Mouse (Mus musculus): ENCODE results near the gene F5. TPM values are rescaled to one million over a fixed set of nuclear protein-coding genes. Genes with fewer than 3 reads are reported as not detected.
"Not testable (repeated sequence)": the region's sequence is repeated elsewhere in the genome, so short reads cannot be mapped to it uniquely, and the experiment has no call there.

F5 gene
- polyA plus RNA-seq, 1 experiment from 2014 or later: 0.95 TPM

DNA sequence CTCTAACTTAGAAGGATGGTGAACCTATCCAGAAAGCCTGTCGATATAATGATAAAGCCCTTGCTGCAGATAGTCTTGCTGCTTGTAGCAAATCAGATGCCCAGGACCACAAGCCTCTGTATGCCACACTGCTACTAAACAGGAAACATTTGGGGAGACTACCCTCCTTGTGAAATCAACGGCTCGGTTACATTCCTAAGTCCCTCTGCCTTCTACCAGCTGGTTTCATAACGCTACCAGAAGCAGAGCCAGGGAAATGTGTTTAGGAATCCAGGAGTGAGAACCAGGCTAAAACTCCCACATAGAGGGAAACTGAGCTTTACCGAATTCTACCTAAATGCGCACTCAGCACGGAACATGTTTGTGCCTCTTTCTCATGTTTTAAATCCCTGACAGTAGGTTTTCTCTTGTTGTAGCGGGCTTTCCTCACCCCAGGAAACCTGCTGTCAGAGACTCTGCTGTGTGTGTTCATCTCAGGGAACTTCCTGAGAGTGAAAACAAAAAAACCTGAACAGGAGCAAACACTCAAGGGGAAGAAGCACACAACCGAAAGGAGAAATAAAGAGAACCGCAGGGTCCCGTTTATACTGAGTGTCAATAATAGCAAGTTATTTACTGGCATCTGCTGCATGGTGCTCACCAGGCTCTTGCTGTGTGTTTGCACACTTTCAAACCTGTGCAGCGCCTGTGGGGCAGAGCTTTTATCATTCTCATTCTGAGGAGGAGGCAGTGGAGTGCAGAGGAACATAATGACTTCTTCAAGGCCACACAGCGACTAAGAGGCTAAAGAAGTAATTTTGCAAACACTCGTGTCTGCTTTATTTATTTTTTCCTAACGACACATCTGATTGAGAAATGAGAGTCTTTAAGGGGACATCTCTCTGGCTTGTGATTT is 66.4 kb downstream of the F5 start:
- no peak overlapping the region for H3K27ac ChIP-seq
- 0 out of 2 replicates have a peak, but pooled peaks cover 6% of the 10 kb centered on the region for H3K4me1 ChIP-seq
- no peaks in the 10 kb centered on the region for H3K36me3 ChIP-seq
- no peaks in the 10 kb centered on the region for H3K9me3 ChIP-seq
- H3K4me3 ChIP-seq: peak overlapping the region; percentile 25; the same call in 1 of the 2 replicates
- DNase-seq (ENCODE audit: low spot score): no peak
- 36% methylated on average over 15 of the region's 15 CpGs for WGBS
- no peaks in the 10 kb centered on the region for H3K27me3 ChIP-seq (ENCODE audit: insufficient read depth, poor library complexity, severe bottlenecking)

DNA sequence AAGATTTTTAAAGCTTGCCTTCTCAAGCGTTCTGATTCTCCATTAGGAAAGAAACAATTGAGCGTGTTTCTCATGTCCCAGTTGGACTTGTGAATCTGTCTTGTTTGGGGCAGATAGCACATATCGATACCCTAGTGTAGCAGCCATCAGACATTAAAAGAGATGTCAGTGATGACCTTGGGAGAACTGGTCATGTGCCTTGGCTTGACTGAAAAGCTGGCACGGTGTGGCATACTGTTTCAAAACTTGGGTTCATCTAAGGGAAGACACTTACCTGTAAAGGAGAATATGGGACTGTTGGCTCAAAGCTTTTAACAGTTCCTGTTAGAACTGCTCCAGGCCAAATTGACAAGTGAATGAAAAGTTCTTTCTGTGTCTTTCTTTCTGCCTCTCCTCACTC is 68.6 kb downstream of the F5 start:
- Histone ChIP-seq H3K4me1 (0 out of 2 replicates have a peak, but pooled peaks cover 6% of the 10 kb centered on the region), H3K27ac (no peak overlapping the region), H3K36me3 (no peaks in the 10 kb centered on the region), H3K9me3 (no peaks in the 10 kb centered on the region), H3K27me3 (ENCODE audit: insufficient read depth, poor library complexity, severe bottlenecking) (no peaks in the 10 kb centered on the region), H3K4me3 (no peak overlapping the region)
- 83% methylated on average over 4 of the region's 4 CpGs for WGBS
- no peak for DNase-seq (ENCODE audit: low spot score)

DNA sequence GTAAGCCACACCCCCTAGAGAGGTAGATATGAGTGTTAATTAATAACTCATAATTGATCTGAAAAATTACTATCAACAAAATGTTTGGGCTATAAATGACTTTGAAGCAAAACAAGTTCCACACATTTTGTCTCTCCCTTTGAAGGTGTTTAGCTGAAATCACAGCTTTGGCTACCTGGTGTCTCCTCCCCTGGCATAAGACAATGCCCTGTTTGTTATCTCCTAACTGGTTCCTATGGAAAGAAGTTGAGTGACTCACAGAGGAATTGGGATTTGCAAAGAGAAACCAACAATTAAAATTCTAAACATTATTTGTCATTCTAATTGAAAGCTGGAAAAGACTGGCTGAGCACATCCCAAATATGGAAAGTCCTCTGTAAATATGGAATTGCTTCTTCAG is 71.5 kb downstream of the F5 start:
- Histone ChIP-seq H3K27me3 (ENCODE audit: insufficient read depth, poor library complexity, severe bottlenecking) (no peaks in the 10 kb centered on the region), H3K9me3 (no peaks in the 10 kb centered on the region), H3K27ac (no peak overlapping the region), H3K4me1 (no peaks in the 10 kb centered on the region), H3K4me3 (no peak overlapping the region), H3K36me3 (no peaks in the 10 kb centered on the region)
- DNase-seq (ENCODE audit: low spot score): no peak

DNA sequence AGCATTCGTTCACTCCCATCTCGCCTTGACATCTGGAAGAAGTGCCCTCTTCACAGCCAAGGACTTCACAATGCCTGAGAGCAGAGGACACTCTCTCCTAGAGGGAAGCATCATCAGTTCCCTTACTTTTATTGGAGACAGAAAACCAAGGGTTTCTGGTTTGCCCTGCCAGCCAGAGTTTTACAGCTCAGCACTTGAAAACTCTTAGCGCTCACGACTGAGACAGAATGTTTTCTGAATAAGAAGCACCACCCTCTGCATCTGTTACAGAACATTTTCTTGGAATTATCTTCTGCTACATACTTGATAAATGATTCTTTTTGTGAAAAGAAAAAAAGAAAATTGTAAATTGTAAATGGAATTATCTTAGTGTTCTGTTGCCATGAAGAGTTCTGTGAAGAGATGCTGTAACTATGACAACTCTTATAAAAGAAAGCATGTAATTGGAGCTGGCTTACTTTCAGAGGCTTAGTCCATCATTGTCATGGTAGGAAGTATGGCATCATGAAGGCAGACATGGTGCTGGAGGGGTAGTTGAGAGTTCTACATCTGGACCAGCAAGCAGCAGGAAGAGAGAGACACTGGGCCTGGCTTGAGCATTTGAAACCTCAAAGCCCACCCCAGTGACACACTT is 80.4 kb downstream of the F5 start:
- H3K9me3 ChIP-seq; H3K36me3 ChIP-seq; H3K4me3 ChIP-seq; H3K27ac ChIP-seq; H3K27me3 ChIP-seq (ENCODE audit: insufficient read depth, poor library complexity, severe bottlenecking); DNase-seq (ENCODE audit: low spot score); H3K4me1 ChIP-seq: not testable (repeated sequence)
- 87% methylated on average over 2 of the region's 4 CpGs for WGBS

DNA sequence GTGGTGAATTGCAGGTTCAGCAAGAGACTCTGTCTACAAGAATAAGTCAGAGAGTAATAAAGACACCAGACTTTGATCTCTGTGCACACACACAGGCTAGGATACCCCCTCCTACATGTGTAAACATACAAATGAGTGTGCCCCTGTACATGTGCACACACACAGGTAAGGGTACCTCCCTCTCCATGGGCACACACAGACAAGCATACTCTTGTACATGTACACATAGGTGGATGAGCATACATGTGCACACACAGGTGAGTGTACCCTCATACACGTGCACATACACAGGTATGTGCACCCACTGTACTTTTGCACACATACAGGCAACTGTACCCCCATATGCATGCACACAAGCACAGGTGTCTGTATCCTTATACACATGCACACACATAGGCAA is 81.8 kb downstream of the F5 start:
- H3K27ac ChIP-seq: no peak overlapping the region
- 53% methylated on average over 1 of the region's 1 CpGs for WGBS
- H3K36me3 ChIP-seq: no peaks in the 10 kb centered on the region

DNA sequence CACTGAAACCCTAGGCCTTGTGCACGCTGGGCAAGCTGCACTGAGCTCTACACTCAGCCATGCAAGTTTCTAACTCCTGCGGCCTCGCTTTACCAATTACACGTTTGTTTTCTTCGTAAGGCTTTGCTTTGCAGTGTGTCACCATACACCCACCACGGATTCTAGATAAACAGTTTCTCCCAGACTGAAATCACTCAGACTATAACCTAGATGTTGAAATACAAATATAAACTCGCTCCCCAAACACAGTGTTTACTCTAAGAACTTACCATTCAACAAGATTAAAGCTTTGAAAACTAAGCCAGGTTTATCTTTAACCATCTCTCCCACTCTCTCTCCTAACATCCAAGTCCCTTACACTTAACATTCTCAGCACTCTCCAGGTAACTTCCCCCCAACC is 83.4 kb downstream of the F5 start:
- H3K27me3 ChIP-seq (ENCODE audit: insufficient read depth, poor library complexity, severe bottlenecking): no peaks in the 10 kb centered on the region
- H3K4me1 ChIP-seq: no peaks in the 10 kb centered on the region
- no peaks in the 10 kb centered on the region for H3K9me3 ChIP-seq
- no peaks in the 10 kb centered on the region for H3K36me3 ChIP-seq
- no peak overlapping the region for H3K4me3 ChIP-seq
- H3K27ac ChIP-seq: no peak overlapping the region
- WGBS: 55% methylated on average over 7 of the region's 7 CpGs
- no peak for DNase-seq (ENCODE audit: low spot score)

More for the DNA sequence above, 81.8 kb downstream of the F5 start:
- Histone ChIP-seq H3K9me3 (no peaks in the 10 kb centered on the region), H3K4me3 (no peak overlapping the region), H3K27me3 (ENCODE audit: insufficient read depth, poor library complexity, severe bottlenecking) (no peaks in the 10 kb centered on the region), H3K4me1 (no peaks in the 10 kb centered on the region)
- DNase-seq (ENCODE audit: low spot score): no peak

DNA sequence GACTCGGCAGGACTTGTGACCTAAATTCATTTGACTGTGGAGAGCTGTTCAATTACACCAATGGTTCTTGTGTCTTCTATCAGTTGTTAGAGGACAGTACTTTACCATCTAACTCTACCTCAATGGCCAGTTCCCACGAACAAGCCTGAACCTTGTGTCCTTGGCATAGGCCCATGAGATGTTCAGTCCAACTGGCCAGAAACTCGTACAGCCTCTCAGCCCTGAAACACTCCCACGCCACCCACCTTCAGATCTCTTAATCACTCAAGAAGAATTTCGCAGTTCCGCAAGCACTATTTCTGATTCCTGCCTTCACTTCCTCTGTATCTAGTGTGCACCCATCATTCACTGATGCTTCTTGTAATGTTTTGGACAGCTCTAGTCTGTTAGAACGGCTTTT is 84.4 kb downstream of the F5 start:
- Histone ChIP-seq H3K4me1 (no peaks in the 10 kb centered on the region), H3K36me3 (no peaks in the 10 kb centered on the region), H3K4me3 (no peak overlapping the region), H3K27ac (no peak overlapping the region), H3K27me3 (ENCODE audit: insufficient read depth, poor library complexity, severe bottlenecking) (no peaks in the 10 kb centered on the region), H3K9me3 (no peaks in the 10 kb centered on the region)
- DNase-seq (ENCODE audit: low spot score): no peak
- 61% methylated on average over 7 of the region's 7 CpGs for WGBS

DNA sequence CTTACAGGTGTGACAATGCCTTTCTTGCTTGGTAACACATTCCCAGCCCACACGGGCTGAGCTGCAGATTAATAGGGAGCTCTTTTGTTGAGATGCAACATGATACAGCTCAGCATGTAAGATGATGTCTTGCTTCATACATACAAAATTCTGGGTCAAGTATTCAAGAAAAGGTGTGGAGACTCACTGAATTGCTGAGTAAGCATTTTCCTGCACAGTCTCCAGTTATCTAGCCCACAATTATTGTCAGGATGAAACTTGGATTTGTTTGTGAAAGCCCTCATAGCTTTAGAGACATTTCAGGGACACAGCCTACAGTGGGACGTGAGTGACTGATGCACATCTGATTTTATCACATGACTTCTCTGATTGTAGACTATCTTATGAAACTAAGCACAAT is 89.9 kb downstream of the F5 start:
- H3K4me1 ChIP-seq: no peaks in the 10 kb centered on the region
- no peaks in the 10 kb centered on the region for H3K36me3 ChIP-seq
- no peaks in the 10 kb centered on the region for H3K9me3 ChIP-seq
- no peak overlapping the region for H3K27ac ChIP-seq
- H3K27me3 ChIP-seq (ENCODE audit: insufficient read depth, poor library complexity, severe bottlenecking): no peaks in the 10 kb centered on the region
- 79% methylated on average over 2 of the region's 2 CpGs for WGBS
- H3K4me3 ChIP-seq: no peak overlapping the region
- no peak for DNase-seq (ENCODE audit: low spot score)

DNA sequence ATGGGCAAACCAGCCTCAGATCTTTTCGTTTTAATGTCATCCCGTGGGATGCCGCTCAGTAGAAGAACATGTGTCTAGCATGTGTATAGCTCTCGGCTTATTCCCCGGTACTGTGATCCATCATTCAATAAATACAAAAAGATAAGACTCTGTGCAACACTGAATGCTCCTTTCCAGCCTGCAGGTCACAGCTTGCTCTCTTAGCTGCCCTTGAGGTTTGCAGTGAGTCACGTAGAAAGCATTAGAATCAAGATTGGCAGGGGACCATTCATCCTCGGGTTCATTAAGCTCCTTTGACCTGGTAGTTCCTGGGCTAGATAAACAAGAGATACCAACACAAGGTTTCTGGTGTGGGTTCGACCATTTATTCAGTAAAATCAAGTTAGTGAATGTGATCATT is 91.2 kb downstream of the F5 start:
- Histone ChIP-seq H3K36me3 (no peaks in the 10 kb centered on the region), H3K9me3 (no peaks in the 10 kb centered on the region), H3K27ac (no peak overlapping the region), H3K27me3 (ENCODE audit: insufficient read depth, poor library complexity, severe bottlenecking) (no peaks in the 10 kb centered on the region), H3K4me3 (no peak overlapping the region), H3K4me1 (peaks cover 3% of the 10 kb centered on the region)
- 60% methylated on average over 8 of the region's 8 CpGs for WGBS
- no peak for DNase-seq (ENCODE audit: low spot score)

DNA sequence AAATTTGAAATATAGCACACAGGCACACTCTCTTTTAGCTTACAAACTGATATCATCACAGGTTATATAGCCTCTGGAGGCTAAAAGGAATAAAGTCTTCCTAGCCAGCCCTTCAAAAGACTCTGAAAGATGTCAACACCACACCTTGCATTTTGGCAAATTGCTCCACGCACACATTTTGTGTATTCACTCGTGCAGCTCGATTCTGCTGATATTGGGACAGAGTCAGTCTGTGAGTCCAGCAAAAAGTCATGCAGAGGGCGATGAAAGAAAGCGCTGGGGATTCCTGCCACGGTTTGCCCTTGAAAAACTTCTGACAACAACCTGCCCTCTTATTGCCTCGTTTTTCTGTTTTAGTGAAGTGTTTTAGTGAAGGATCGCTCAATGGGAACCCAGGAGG is 95.8 kb downstream of the F5 start:
- peak overlapping the region; percentile 84 for H3K4me3 ChIP-seq
- H3K36me3 ChIP-seq: no peaks in the 10 kb centered on the region
- WGBS: 41% methylated on average over 8 of the region's 8 CpGs
- DNase-seq (ENCODE audit: low spot score): no peak
- peak overlapping the region; percentile 93 for H3K27ac ChIP-seq
- H3K9me3 ChIP-seq: no peaks in the 10 kb centered on the region
- H3K4me1 ChIP-seq: peaks cover 17% of the 10 kb centered on the region
- no peaks in the 10 kb centered on the region for H3K27me3 ChIP-seq (ENCODE audit: insufficient read depth, poor library complexity, severe bottlenecking)

DNA sequence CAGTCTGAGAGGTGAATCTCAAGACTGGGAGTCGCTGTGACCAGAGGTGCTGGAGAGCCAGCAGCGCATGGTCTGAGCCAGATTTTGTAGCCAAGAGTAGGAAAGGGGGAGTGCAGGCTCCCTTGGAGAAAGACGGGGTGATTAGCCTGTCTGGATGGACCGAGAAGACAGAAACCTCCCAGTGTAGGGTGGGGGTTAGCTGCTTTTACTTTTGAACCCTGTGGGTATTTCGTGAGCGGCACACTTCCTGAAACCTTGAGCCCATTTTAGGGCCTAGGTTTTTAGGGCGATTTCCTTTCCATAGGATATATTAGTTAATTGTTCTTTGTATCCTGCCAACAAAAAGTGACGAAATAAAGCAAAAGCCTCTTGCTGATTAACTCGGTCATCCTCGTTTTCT is 96.3 kb downstream of the F5 start:
- no peak for DNase-seq (ENCODE audit: low spot score)
- no peaks in the 10 kb centered on the region for H3K36me3 ChIP-seq
- H3K4me1 ChIP-seq: peaks cover 17% of the 10 kb centered on the region
- H3K27me3 ChIP-seq (ENCODE audit: insufficient read depth, poor library complexity, severe bottlenecking): no peaks in the 10 kb centered on the region
- H3K27ac ChIP-seq: peak overlapping the region; percentile 93
- no peaks in the 10 kb centered on the region for H3K9me3 ChIP-seq
- peak overlapping the region; percentile 84 for H3K4me3 ChIP-seq
- 9% methylated on average over 10 of the region's 10 CpGs for WGBS

DNA sequence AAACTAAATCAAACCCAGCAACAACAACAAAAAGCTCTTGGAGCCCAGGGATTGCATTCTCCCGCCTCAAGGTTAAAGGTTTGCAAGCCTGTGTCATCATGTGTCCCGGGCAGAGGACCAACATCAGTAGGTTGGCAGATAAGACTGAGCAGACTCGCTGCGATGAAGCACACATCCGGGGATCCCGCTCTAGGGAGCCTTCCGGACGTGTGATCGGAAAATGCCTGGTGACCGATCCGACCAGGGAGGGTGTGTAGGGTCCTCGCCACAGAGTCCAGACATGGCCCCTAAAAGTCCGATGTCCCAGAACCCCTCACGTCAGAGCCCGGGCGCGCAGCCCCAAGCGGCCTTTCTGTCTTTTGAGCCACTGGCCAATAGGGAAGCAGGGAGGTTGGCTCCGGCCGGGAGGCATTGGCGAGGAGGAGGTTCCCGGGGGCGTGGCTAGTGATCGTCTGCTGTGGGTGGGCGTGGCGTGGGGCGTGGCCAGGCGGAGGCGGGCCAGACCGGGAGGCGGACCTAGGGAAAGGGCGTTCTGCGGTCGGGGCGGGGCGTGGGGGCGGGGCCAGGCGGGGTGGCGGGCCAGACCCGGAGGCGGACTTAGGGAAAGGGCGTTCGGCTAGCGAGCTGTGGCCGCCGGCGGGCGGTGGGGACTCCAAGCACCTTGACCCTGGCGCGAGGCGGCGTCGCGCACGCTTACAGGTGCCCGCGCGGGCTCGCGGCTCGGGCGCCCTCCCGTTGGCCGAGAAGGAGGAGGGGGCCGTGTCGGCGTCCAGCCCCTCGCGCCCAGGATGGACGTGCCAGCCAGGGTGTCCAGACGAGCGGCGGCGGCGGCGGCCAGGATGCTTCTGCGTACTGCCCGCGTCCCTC is 97.1 kb downstream of the F5 start, which contains the start of gene Slc19a2:
Gene Slc19a2, plus strand, starts transcription at position 582 of the 867 bp plus-strand sequence.
- Histone ChIP-seq H3K36me3 (no peaks in the 10 kb centered on the region), H3K9me3 (no peaks in the 10 kb centered on the region), H3K27me3 (ENCODE audit: insufficient read depth, poor library complexity, severe bottlenecking) (no peaks in the 10 kb centered on the region), H3K4me1 (peaks cover 17% of the 10 kb centered on the region), H3K4me3 (peak within 1 kb of the TSS; percentile 84), H3K27ac (peak within 1 kb of the TSS; percentile 93)
- DNase-seq (ENCODE audit: low spot score): peak; percentile 100
- under 1% methylated on average over 76 of the region's 79 CpGs for WGBS

DNA sequence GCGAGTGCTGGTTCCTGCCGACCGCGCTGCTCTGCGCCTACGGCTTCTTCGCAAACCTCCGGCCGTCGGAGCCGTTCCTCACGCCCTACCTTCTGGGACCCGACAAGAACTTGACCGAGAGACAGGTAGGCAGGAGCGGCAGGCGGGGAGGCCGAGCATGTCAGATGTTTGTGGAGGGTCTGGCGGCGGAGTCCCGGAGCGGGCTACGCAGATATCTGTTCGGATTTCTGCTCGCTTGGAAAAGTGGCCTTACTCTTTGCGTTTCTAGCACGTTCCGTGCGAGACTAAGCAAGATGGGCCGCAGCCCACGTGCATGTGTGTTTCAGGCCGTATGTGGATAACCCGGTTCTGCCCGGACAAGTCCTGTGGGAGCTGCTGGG is 97.7 kb downstream of the F5 start:
- peak overlapping the region; percentile 93 for H3K27ac ChIP-seq
- WGBS: under 1% methylated on average over 33 of the region's 33 CpGs
- H3K36me3 ChIP-seq: no peaks in the 10 kb centered on the region
- peak overlapping the region; percentile 84 for H3K4me3 ChIP-seq
- H3K4me1 ChIP-seq: peaks cover 17% of the 10 kb centered on the region
- DNase-seq (ENCODE audit: low spot score): no peak
- no peaks in the 10 kb centered on the region for H3K9me3 ChIP-seq
- H3K27me3 ChIP-seq (ENCODE audit: insufficient read depth, poor library complexity, severe bottlenecking): no peaks in the 10 kb centered on the region

All from heart, embryonic 10.5 days (tissue).